Mouse (Mus musculus) ovary, adult 18-20 months (tissue): ENCODE measurements at regions not wholly inside any gene's neighbourhood (a gene's known extent, or its start where the extent isn't known, plus 50 kb on each side); places are given as distances from the start of the nearest gene placed in this dataset.

Experiments used
- DNase-seq: peaks from one replicate; pipeline ENCODE4 v3.0.0; 2022; ENCODE audit warnings: low spot score, mixed read lengths

GRCm38 (mm10) chr11:111155023-111155422 lies 89.1 kb downstream of the Kcnj2 start:
- no peak for DNase-seq

GRCm38 (mm10) chr11:111155747-111156146 lies 89.8 kb downstream of the Kcnj2 start:
- no peak for DNase-seq

GRCm38 (mm10) chr11:111159299-111159698 lies 93.3 kb downstream of the Kcnj2 start:
- DNase-seq, result no peak

- no peak for DNase-seq
Measured at GRCm38 (mm10) chr11:111164907-111165306, 98.9 kb downstream of the Kcnj2 start.

- no peak for DNase-seq
Measured at GRCm38 (mm10) chr11:111170174-111170800, 104.3 kb downstream of the Kcnj2 start.

- no peak for DNase-seq
Measured at GRCm38 (mm10) chr11:111173525-111173924, 107.6 kb downstream of the Kcnj2 start.

- DNase-seq, result no peak
Measured at GRCm38 (mm10) chr11:111175566-111175965, 109.6 kb downstream of the Kcnj2 start.

GRCm38 (mm10) chr11:111177516-111177915 lies 111.6 kb downstream of the Kcnj2 start:
- no peak for DNase-seq

- DNase-seq, result no peak
Measured at GRCm38 (mm10) chr11:111197422-111197821, 131.5 kb downstream of the Kcnj2 start.

- no peak for DNase-seq
Measured at GRCm38 (mm10) chr11:111200512-111200911, 134.5 kb downstream of the Kcnj2 start.

- DNase-seq, result no peak
Measured at GRCm38 (mm10) chr11:111202780-111203179, 136.8 kb downstream of the Kcnj2 start.

GRCm38 (mm10) chr11:111210565-111210964 lies 144.6 kb downstream of the Kcnj2 start:
- DNase-seq, result no peak

GRCm38 (mm10) chr11:111212038-111212701 lies 146.2 kb downstream of the Kcnj2 start:
- DNase-seq, result no peak

- DNase-seq, result no peak
Measured at GRCm38 (mm10) chr11:111212702-111213328, 146.9 kb downstream of the Kcnj2 start.

- no peak for DNase-seq
Measured at GRCm38 (mm10) chr11:111215006-111215405, 149.0 kb downstream of the Kcnj2 start.

- no peak for DNase-seq
Measured at GRCm38 (mm10) chr11:111223834-111224233, 157.9 kb downstream of the Kcnj2 start.

GRCm38 (mm10) chr11:111227305-111227704 lies 161.3 kb downstream of the Kcnj2 start:
- no peak for DNase-seq

GRCm38 (mm10) chr11:111236741-111237140 lies 170.8 kb downstream of the Kcnj2 start:
- no peak for DNase-seq

- no peak for DNase-seq
Measured at GRCm38 (mm10) chr11:111239784-111240183, 173.8 kb downstream of the Kcnj2 start.

GRCm38 (mm10) chr11:111252226-111252625 lies 186.3 kb downstream of the Kcnj2 start:
- no peak for DNase-seq

GRCm38 (mm10) chr11:111256596-111256995 lies 190.6 kb downstream of the Kcnj2 start:
- no peak for DNase-seq

- DNase-seq, result no peak
Measured at GRCm38 (mm10) chr11:111260691-111261383, 194.9 kb downstream of the Kcnj2 start.

GRCm38 (mm10) chr11:111273651-111274050 lies 207.7 kb downstream of the Kcnj2 start:
- no peak for DNase-seq
